ENCODE assay signal across 9 mouse cellular contexts in genomic region chr10:78439550-78439949, GRCm38 (mm10). TPM values are rescaled to one million over a fixed set of nuclear protein-coding genes. Genes with fewer than 3 reads are reported as not detected.
DNase-seq lines count a peak whose midpoint lies in the region; ATAC-seq lines count a peak whose summit lies in the region.
"Had no signal": no experiment of that assay in that cellular context is flagged by ENCODE, and none has a peak within 500 bp of the region (broad histone marks: within the 10 kb centered on the region; RNA-seq: fewer than 3 reads in every experiment).

No protein-coding gene starts in this region.

- H3K4me2 ChIP-seq in forebrain, embryonic 13.5 days: no peak overlapping the region
- H3K4me2 ChIP-seq in forebrain, embryonic 15.5 days (replicated peaks): no peak overlapping the region
- no peak overlapping the region for H3K4me2 ChIP-seq in midbrain, embryonic 11.5 days
- H3K4me2 ChIP-seq in midbrain, embryonic 15.5 days: no peak overlapping the region

- H3K9me3 ChIP-seq in forebrain, embryonic 13.5 days (replicated peaks): no peaks in the 10 kb centered on the region
- H3K9me3 ChIP-seq in forebrain, embryonic 15.5 days: no peaks in the 10 kb centered on the region
- no peaks in the 10 kb centered on the region for H3K9me3 ChIP-seq in midbrain, embryonic 11.5 days (ENCODE audit: control insufficient read depth, low read length)
- no peaks in the 10 kb centered on the region for H3K9me3 ChIP-seq in midbrain, embryonic 15.5 days

- H3K27ac ChIP-seq in forebrain, embryonic 13.5 days: no peak overlapping the region
- H3K27ac ChIP-seq in forebrain, embryonic 15.5 days (replicated peaks): no peak overlapping the region
- H3K27ac ChIP-seq in midbrain, embryonic 11.5 days (ENCODE audit: low read depth, low read length): no peak overlapping the region
- H3K27ac ChIP-seq in midbrain, embryonic 15.5 days: no peak overlapping the region

- no peak for DNase-seq in midbrain, embryonic 11.5 days (ENCODE audit: low spot score, missing footprints)
- DNase-seq in thymus, postnatal 0 days (ENCODE audit: low spot score): peak; percentile 61
- DNase-seq in layer of hippocampus, postnatal 25 days (ENCODE audit: extremely low spot score in 1 of 2, low spot score in 1 of 2): no peak
- no peak for DNase-seq in layer of hippocampus, adult 11-12 months (ENCODE audit: low spot score)
- DNase-seq: cerebellum, postnatal 36 days had no signal

- WGBS in forebrain, embryonic 13.5 days: 60% methylated on average over 5 of the region's 5 CpGs
- 67% methylated on average over 5 of the region's 5 CpGs for WGBS in forebrain, embryonic 15.5 days
- 53% methylated on average over 5 of the region's 5 CpGs for WGBS in midbrain, embryonic 11.5 days
- 66% methylated on average over 5 of the region's 5 CpGs for WGBS in midbrain, embryonic 15.5 days

- no peak overlapping the region for H3K9ac ChIP-seq in forebrain, embryonic 13.5 days
- H3K9ac ChIP-seq in forebrain, embryonic 15.5 days (replicated peaks): no peak overlapping the region
- H3K9ac ChIP-seq in midbrain, embryonic 11.5 days (ENCODE audit: low read length): no peak overlapping the region
- H3K9ac ChIP-seq in midbrain, embryonic 15.5 days: no peak overlapping the region

- H3K4me3 ChIP-seq in forebrain, embryonic 13.5 days: no peak overlapping the region
- no peak overlapping the region for H3K4me3 ChIP-seq in forebrain, embryonic 15.5 days
- no peak overlapping the region for H3K4me3 ChIP-seq in midbrain, embryonic 11.5 days (ENCODE audit: low read depth, low read length)
- no peak overlapping the region for H3K4me3 ChIP-seq in midbrain, embryonic 15.5 days

- no peaks in the 10 kb centered on the region for H3K4me1 ChIP-seq in forebrain, embryonic 13.5 days
- H3K4me1 ChIP-seq in forebrain, embryonic 15.5 days: no peaks in the 10 kb centered on the region
- no peaks in the 10 kb centered on the region for H3K4me1 ChIP-seq in midbrain, embryonic 11.5 days (ENCODE audit: control insufficient read depth, insufficient read depth, low read length)
- H3K4me1 ChIP-seq in midbrain, embryonic 15.5 days: no peaks in the 10 kb centered on the region

- ATAC-seq in forebrain, embryonic 13.5 days: peak; percentile 37
- ATAC-seq in forebrain, embryonic 15.5 days (replicated peaks): no peak
- peak; percentile 39; the same call in 1 of the 2 replicates for ATAC-seq in midbrain, embryonic 11.5 days (ENCODE audit: low FRiP score)
- ATAC-seq in midbrain, embryonic 15.5 days (replicated peaks): no peak
- ATAC-seq in granulocyte monocyte progenitor cell, adult 5-6 weeks (replicated peaks; ENCODE audit: poor library complexity, severe bottlenecking): peak; percentile 24; the same call in 1 of the 2 replicates

- no peaks in the 10 kb centered on the region for H3K27me3 ChIP-seq in forebrain, embryonic 13.5 days
- no peaks in the 10 kb centered on the region for H3K27me3 ChIP-seq in forebrain, embryonic 15.5 days
- no peaks in the 10 kb centered on the region for H3K27me3 ChIP-seq in midbrain, embryonic 11.5 days (ENCODE audit: control insufficient read depth, insufficient read depth, low read length)
- no peaks in the 10 kb centered on the region for H3K27me3 ChIP-seq in midbrain, embryonic 15.5 days (replicated peaks)

- peaks cover 5% of the 10 kb centered on the region; the same call in 1 of the 2 replicates for H3K36me3 ChIP-seq in forebrain, embryonic 13.5 days (ENCODE audit: poor library complexity, severe bottlenecking)
- H3K36me3 ChIP-seq in forebrain, embryonic 15.5 days: no peaks in the 10 kb centered on the region
- no peaks in the 10 kb centered on the region for H3K36me3 ChIP-seq in midbrain, embryonic 11.5 days (ENCODE audit: control insufficient read depth, insufficient read depth, low read length)
- H3K36me3 ChIP-seq in midbrain, embryonic 15.5 days (replicated peaks): peaks cover 12% of the 10 kb centered on the region; the same call in 1 of the 2 replicates

RNA-seq across cellular contexts. Expression of gene Cstb, which starts 14.1 kb away (rescaled TPM):
- 91.7 and 116 TPM in 2 replicates for polyA plus RNA-seq in forebrain, embryonic 13.5 days (2015; fragmentation: Nextera tagmentation; extraction: Ambion mirVana)
- polyA plus RNA-seq in forebrain, embryonic 15.5 days (2015; fragmentation: Nextera tagmentation; extraction: Ambion mirVana): 100 and 115 TPM in 2 replicates
- 109 and 115 TPM in 2 replicates for polyA plus RNA-seq in midbrain, embryonic 11.5 days (2014; fragmentation: Nextera tagmentation; extraction: Ambion mirVana)
- polyA plus RNA-seq in midbrain, embryonic 15.5 days (2015; fragmentation: Nextera tagmentation; extraction: Ambion mirVana): 83.9 and 92.7 TPM in 2 replicates
- total RNA-seq in granulocyte monocyte progenitor cell, adult 5-6 weeks (2014; fragmentation: Nextera tagmentation): 72.8 and 118 TPM in 2 replicates
- total RNA-seq in granulocyte monocyte progenitor cell, adult 5-6 weeks (2017): 37.3 and 43.4 TPM in 2 replicates
- 1,727 and 1,921 TPM in 2 replicates for polyA plus RNA-seq in thymus, postnatal 0 days (2015; fragmentation: Nextera tagmentation; extraction: Ambion mirVana)
- 10 to 100 TPM; 38.7 to 40.7 TPM for total RNA-seq in layer of hippocampus, postnatal 25 days (2021)

RNA-seq across cellular contexts. Expression of gene Pdxk, which starts 25.2 kb away (rescaled TPM):
- 7.3 and 10.1 TPM in 2 replicates for polyA plus RNA-seq in forebrain, embryonic 13.5 days (2015; fragmentation: Nextera tagmentation; extraction: Ambion mirVana)
- polyA plus RNA-seq in forebrain, embryonic 15.5 days (2015; fragmentation: Nextera tagmentation; extraction: Ambion mirVana): 13.6 and 13.9 TPM in 2 replicates
- 6.2 and 6.4 TPM in 2 replicates for polyA plus RNA-seq in midbrain, embryonic 11.5 days (2014; fragmentation: Nextera tagmentation; extraction: Ambion mirVana)
- 48.9 and 52.3 TPM in 2 replicates for polyA plus RNA-seq in midbrain, embryonic 15.5 days (2015; fragmentation: Nextera tagmentation; extraction: Ambion mirVana)
- 37.2 and 42.3 TPM in 2 replicates for total RNA-seq in granulocyte monocyte progenitor cell, adult 5-6 weeks (2014; fragmentation: Nextera tagmentation)
- 15.2 and 23.4 TPM in 2 replicates for total RNA-seq in granulocyte monocyte progenitor cell, adult 5-6 weeks (2017)
- 16.4 and 17.9 TPM in 2 replicates for polyA plus RNA-seq in thymus, postnatal 0 days (2015; fragmentation: Nextera tagmentation; extraction: Ambion mirVana)
- 10 to 100 TPM; 88.2 to 97.2 TPM for total RNA-seq in layer of hippocampus, postnatal 25 days (2021)

RNA-seq across cellular contexts. Expression of gene Rrp1, which starts 26.7 kb away (rescaled TPM):
- polyA plus RNA-seq in forebrain, embryonic 13.5 days (2015; fragmentation: Nextera tagmentation; extraction: Ambion mirVana): 354 and 366 TPM in 2 replicates
- 395 and 412 TPM in 2 replicates for polyA plus RNA-seq in forebrain, embryonic 15.5 days (2015; fragmentation: Nextera tagmentation; extraction: Ambion mirVana)
- 223 and 244 TPM in 2 replicates for polyA plus RNA-seq in midbrain, embryonic 11.5 days (2014; fragmentation: Nextera tagmentation; extraction: Ambion mirVana)
- 419 and 432 TPM in 2 replicates for polyA plus RNA-seq in midbrain, embryonic 15.5 days (2015; fragmentation: Nextera tagmentation; extraction: Ambion mirVana)
- total RNA-seq in granulocyte monocyte progenitor cell, adult 5-6 weeks (2014; fragmentation: Nextera tagmentation): 130 and 159 TPM in 2 replicates
- total RNA-seq in granulocyte monocyte progenitor cell, adult 5-6 weeks (2017): 404 and 430 TPM in 2 replicates
- polyA plus RNA-seq in thymus, postnatal 0 days (2015; fragmentation: Nextera tagmentation; extraction: Ambion mirVana): 373 and 391 TPM in 2 replicates
- total RNA-seq in layer of hippocampus, postnatal 25 days (2021): 100 to 1,000 TPM; 332 to 335 TPM

Comparison
In these comparisons a context has a peak if more than half of its experiments do, and no peak if none do; other contexts are left out.
1. ATAC-seq: peak in forebrain, embryonic 13.5 days (single experiment), midbrain, embryonic 11.5 days (single experiment) and granulocyte monocyte progenitor cell, adult 5-6 weeks (single experiment); none in forebrain, embryonic 15.5 days (single experiment) and midbrain, embryonic 15.5 days (single experiment).
2. RNA of gene Cstb, which starts 14.1 kb away (polyA plus RNA-seq): 1,727 to 1,921 TPM in thymus, postnatal 0 days; 91.7 to 116 TPM in forebrain, embryonic 13.5 days, 109 to 115 TPM in midbrain, embryonic 11.5 days, 100 to 115 TPM in forebrain, embryonic 15.5 days and 83.9 to 92.7 TPM in midbrain, embryonic 15.5 days; every median in the first group is over 10 times any median in the second.